Mouse (Mus musculus) ES-E14 (cell line): ENCODE measurements around the gene Slc39a11.

ENCODE experiments used
- CHD2 ChIP-seq: IDR thresholded peaks from 2 replicates; pipeline ENCODE4 v1.6.1; 2014; ENCODE audit warnings: mild to moderate bottlenecking, low read depth, low read length, inconsistent platforms
- HCFC1 ChIP-seq: IDR thresholded peaks from 2 replicates; pipeline ENCODE4 v1.6.1; 2012; ENCODE audit warnings: low read length, inconsistent platforms, borderline replicate concordance; ENCODE audit not compliant: insufficient read depth
- MAFK ChIP-seq: IDR thresholded peaks from 2 replicates; pipeline ENCODE4 v1.6.1; 2014; ENCODE audit warnings: mild to moderate bottlenecking, low read depth, low read length, inconsistent platforms; ENCODE audit not compliant: insufficient read depth
- ZC3H11A ChIP-seq: IDR thresholded peaks from 2 replicates; pipeline ENCODE4 v1.6.1; 2012; ENCODE audit warnings: low read depth, mild to moderate bottlenecking, inconsistent platforms, low read length, borderline replicate concordance
- ZNF384 ChIP-seq: IDR thresholded peaks from 2 replicates; pipeline ENCODE4 v1.6.1; 2012; ENCODE audit warnings: low read depth, low read length, inconsistent platforms

DNA sequence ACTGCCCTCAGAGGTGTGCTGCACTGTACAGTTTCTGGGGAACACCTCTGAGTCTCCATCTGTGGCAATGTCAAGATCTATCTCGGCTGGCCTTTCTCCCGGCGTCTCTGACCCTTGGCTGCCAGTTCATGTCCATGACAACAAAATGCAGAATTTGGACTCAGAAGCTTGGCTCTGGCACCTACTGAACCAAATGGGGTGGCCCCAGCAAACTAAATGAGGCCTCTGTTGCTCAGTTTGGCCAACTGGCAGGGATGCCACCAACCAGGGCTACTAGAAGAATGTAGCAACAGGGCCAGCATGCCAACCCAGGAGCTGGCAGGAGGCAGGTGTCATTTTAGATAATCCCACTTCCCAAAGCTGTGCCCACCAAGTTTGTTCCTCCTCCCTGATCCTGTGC lies 121.5 kb downstream of the Slc39a11 start:
- TF ChIP-seq MAFK, result no peak
- no peak for TF ChIP-seq HCFC1
- TF ChIP-seq ZNF384, result no peak
- no peak for TF ChIP-seq CHD2
- TF ChIP-seq ZC3H11A, result no peak
